Mouse (Mus musculus): Measurements from ENCODE around the gene Prune2. TPM values are rescaled to one million over a fixed set of nuclear protein-coding genes. Genes with fewer than 3 reads are reported as not detected.

Prune2 gene
- total and polyA plus RNA-seq, 2 experiments from 2014 or later = 12.4 to 17.4 TPM

GRCm38 (mm10) chr19:17263181-17263580 is 307.3 kb downstream of the Prune2 start:
- ATAC-seq (no peak), DNase-seq (ENCODE audit: low spot score) (no peak)
- H3K36me3 ChIP-seq (ENCODE audit: insufficient read depth, low read length) = no peaks in the 10 kb centered on the region
- 90% methylated on average over 2 of the region's 2 CpGs for WGBS
- H3K9me3 ChIP-seq (ENCODE audit: low read length) = no peaks in the 10 kb centered on the region
- no peak overlapping the region for H3K9ac ChIP-seq (replicated peaks; ENCODE audit: low read length)
- H3K4me1 ChIP-seq (ENCODE audit: insufficient read depth, low read length) = no peaks in the 10 kb centered on the region
- no peak overlapping the region for H3K27ac ChIP-seq
- H3K4me3 ChIP-seq (ENCODE audit: low read length) = no peak overlapping the region
- H3K27me3 ChIP-seq (ENCODE audit: insufficient read depth, low read length) = no peaks in the 10 kb centered on the region
- H3K4me2 ChIP-seq (ENCODE audit: low read depth, low read length) = no peak overlapping the region
- no peak for TF ChIP-seq CTCF (IDR thresholded peaks at IDR 0.05; ENCODE audit: low read depth)

DNA sequence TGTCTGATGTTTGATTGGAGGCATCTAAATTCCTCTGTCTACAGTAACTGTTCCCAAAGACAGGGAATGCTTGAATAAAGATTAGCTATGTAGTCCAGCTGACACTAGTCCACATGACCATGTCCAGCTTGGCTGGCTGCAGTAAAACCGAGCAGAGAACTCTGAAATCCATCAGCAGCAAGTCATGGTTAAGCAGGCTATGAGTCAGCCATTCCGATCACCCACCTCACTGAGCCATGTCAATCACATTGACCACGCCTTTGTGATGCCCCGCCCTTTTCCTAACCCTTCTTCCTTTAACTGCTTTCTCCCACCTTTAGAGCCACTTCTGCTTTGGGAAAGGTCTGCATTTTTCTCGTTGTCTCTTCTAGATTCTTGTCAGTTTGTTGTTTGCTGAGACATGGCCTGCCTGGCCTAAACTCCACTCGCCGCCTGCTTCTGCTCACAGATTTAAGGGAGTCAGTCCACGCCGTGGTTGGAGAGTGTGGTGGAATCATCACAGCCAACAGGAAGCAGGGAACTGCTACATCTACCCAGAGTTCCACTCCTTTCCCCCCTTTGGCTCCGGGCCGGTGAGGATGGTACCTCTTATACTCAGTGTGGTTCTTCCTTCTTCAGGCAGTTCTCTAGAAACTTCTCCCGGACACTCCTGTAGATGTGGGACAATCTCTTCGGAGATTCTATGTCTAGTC is 307.9 kb downstream of the Prune2 start:
- H3K9ac ChIP-seq (replicated peaks; ENCODE audit: low read length) = no peak overlapping the region
- no peak overlapping the region for H3K4me3 ChIP-seq (ENCODE audit: low read length)
- DNase-seq (ENCODE audit: low spot score) (no peak), ATAC-seq (no peak)
- TF ChIP-seq CTCF (IDR thresholded peaks at IDR 0.05; ENCODE audit: low read depth) = no peak
- H3K4me1 ChIP-seq (ENCODE audit: insufficient read depth, low read length) = no peaks in the 10 kb centered on the region
- no peaks in the 10 kb centered on the region for H3K36me3 ChIP-seq (ENCODE audit: insufficient read depth, low read length)
- H3K27me3 ChIP-seq (ENCODE audit: insufficient read depth, low read length) = no peaks in the 10 kb centered on the region
- no peak overlapping the region for H3K4me2 ChIP-seq (ENCODE audit: low read depth, low read length)
- WGBS = 93% methylated on average over 13 of the region's 13 CpGs
- H3K27ac ChIP-seq = no peak overlapping the region
- H3K9me3 ChIP-seq (ENCODE audit: low read length) = no peaks in the 10 kb centered on the region

DNA sequence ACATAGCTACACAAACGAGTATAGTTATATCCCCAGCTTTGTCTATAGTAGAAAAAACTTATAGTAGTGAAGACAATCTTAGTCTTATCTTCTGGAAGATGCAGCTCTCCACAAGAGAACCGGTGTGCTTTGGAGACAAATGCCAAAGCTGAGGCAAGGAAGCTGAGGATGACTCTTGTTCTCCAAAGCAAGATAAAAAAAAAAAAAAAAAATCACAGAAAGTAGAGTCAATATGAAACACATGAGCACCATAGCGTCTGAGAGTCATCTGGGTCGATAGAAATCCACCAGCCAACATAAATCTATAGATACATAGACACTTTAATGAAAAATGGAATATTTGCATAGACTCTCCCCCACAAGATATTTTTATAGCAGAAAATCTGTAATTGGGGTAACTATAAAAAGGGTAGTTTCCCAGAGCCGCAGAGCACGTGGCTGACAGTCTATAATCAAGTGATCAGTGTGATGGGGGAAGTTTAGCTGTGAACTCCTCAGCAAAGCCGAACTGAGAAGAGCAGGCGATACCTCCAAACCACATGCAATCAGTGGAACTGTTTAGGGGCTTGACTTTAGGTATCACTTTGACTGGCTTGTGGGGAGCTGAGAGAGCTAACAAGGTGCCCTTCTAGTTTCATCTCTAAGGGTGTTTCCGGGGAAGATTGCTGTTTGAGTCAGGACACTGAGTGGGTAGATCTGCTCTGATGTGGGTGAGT is 308.7 kb downstream of the Prune2 start:
- 91% methylated on average over 9 of the region's 9 CpGs for WGBS
- ATAC-seq (no peak), DNase-seq (ENCODE audit: low spot score) (no peak)
- no peaks in the 10 kb centered on the region for H3K36me3 ChIP-seq (ENCODE audit: insufficient read depth, low read length)
- H3K9me3 ChIP-seq (ENCODE audit: low read length) = no peaks in the 10 kb centered on the region
- no peaks in the 10 kb centered on the region for H3K4me1 ChIP-seq (ENCODE audit: insufficient read depth, low read length)
- no peak overlapping the region for H3K27ac ChIP-seq
- no peak overlapping the region for H3K4me3 ChIP-seq (ENCODE audit: low read length)
- H3K9ac ChIP-seq (replicated peaks; ENCODE audit: low read length) = no peak overlapping the region
- no peak for TF ChIP-seq CTCF (IDR thresholded peaks at IDR 0.05; ENCODE audit: low read depth)
- H3K4me2 ChIP-seq (ENCODE audit: low read depth, low read length) = no peak overlapping the region
- no peaks in the 10 kb centered on the region for H3K27me3 ChIP-seq (ENCODE audit: insufficient read depth, low read length)

GRCm38 (mm10) chr19:17268669-17269068 is 312.8 kb downstream of the Prune2 start:
- TF ChIP-seq CTCF (IDR thresholded peaks at IDR 0.05; ENCODE audit: low read depth) = no peak
- WGBS = 83% methylated on average over 4 of the region's 4 CpGs
- Histone ChIP-seq H3K4me3 (ENCODE audit: low read length) (no peak overlapping the region), H3K36me3 (ENCODE audit: insufficient read depth, low read length) (no peaks in the 10 kb centered on the region), H3K9ac (replicated peaks; ENCODE audit: low read length) (no peak overlapping the region), H3K27me3 (ENCODE audit: insufficient read depth, low read length) (no peaks in the 10 kb centered on the region), H3K4me1 (ENCODE audit: insufficient read depth, low read length) (no peaks in the 10 kb centered on the region), H3K27ac (no peak overlapping the region), H3K9me3 (ENCODE audit: low read length) (no peaks in the 10 kb centered on the region), H3K4me2 (ENCODE audit: low read depth, low read length) (no peak overlapping the region)
- ATAC-seq (no peak), DNase-seq (ENCODE audit: low spot score) (no peak)

DNA sequence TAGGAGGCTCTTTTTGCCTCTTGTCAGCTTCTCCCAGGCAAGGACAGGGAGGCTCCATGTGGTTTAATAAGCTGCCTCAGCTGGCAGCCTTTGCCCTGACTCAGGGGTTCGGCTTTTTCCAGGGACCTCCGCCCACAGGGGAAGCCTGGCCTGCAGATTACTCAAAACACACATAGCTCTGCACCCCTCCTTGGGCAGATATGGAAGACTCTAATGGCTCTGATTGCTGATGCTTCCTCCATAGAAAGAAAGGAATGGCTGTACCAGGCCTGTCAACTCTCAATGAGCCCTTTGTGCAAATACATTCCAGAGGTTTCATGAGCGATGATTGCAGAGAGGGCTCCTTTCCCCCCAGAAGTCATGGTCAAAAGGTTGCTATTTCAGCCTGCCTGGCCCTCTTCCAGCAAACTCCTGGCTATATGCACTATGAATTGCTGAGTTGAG is 315.3 kb downstream of the Prune2 start:
- no peak overlapping the region for H3K9ac ChIP-seq (replicated peaks; ENCODE audit: low read length)
- DNase-seq (ENCODE audit: low spot score) (peak; percentile 3), ATAC-seq (no peak)
- WGBS = 23% methylated on average over 3 of the region's 3 CpGs
- no peaks in the 10 kb centered on the region for H3K4me1 ChIP-seq (ENCODE audit: insufficient read depth, low read length)
- peak overlapping the region; percentile 33; the same call in 1 of the 2 replicates for H3K27ac ChIP-seq
- no peak overlapping the region for H3K4me2 ChIP-seq (ENCODE audit: low read depth, low read length)
- H3K27me3 ChIP-seq (ENCODE audit: insufficient read depth, low read length) = no peaks in the 10 kb centered on the region
- TF ChIP-seq CTCF (IDR thresholded peaks at IDR 0.05; ENCODE audit: low read depth) = no peak
- H3K36me3 ChIP-seq (ENCODE audit: insufficient read depth, low read length) = no peaks in the 10 kb centered on the region
- no peaks in the 10 kb centered on the region for H3K9me3 ChIP-seq (ENCODE audit: low read length)
- no peak overlapping the region for H3K4me3 ChIP-seq (ENCODE audit: low read length)

- no peak for TF ChIP-seq CTCF (IDR thresholded peaks at IDR 0.05; ENCODE audit: low read depth)
- H3K9ac ChIP-seq (replicated peaks; ENCODE audit: low read length) = no peak overlapping the region
- no peak for ATAC-seq
- no peaks in the 10 kb centered on the region for H3K27me3 ChIP-seq (ENCODE audit: insufficient read depth, low read length)
- no peak overlapping the region for H3K27ac ChIP-seq
- no peaks in the 10 kb centered on the region for H3K9me3 ChIP-seq (ENCODE audit: low read length)
- WGBS = 89% methylated on average over 2 of the region's 2 CpGs
- H3K4me1 ChIP-seq (ENCODE audit: insufficient read depth, low read length) = no peaks in the 10 kb centered on the region
- H3K36me3 ChIP-seq (ENCODE audit: insufficient read depth, low read length) = no peaks in the 10 kb centered on the region
- H3K4me2 ChIP-seq (ENCODE audit: low read depth, low read length) = no peak overlapping the region
- no peak overlapping the region for H3K4me3 ChIP-seq (ENCODE audit: low read length)
- no peak for DNase-seq (ENCODE audit: low spot score)
Observed at GRCm38 (mm10) chr19:17272988-17273387, 317.1 kb downstream of the Prune2 start.

Other genes with a start within 250 kb of the Prune2 start
- 9.1 and 13.1 TPM in 2 replicates for gene Vps13a, start 175.2 kb upstream of the Prune2 start, total RNA-seq (2014; rRNA removed)
- 8.1 and 8.2 TPM in 2 replicates for gene Vps13a, start 175.2 kb upstream of the Prune2 start, polyA plus RNA-seq (2015; fragmentation: Nextera tagmentation; extraction: Ambion mirVana)
- 0.79 and 0.99 TPM in 2 replicates for gene Foxb2, start 82.3 kb upstream of the Prune2 start, total RNA-seq (2014; rRNA removed)
- gene Foxb2, start 82.3 kb upstream of the Prune2 start, polyA plus RNA-seq (2015; fragmentation: Nextera tagmentation; extraction: Ambion mirVana) = 0.66 and 0.81 TPM in 2 replicates